Comparison of ENCODE assay signal across 8 mouse cellular contexts in the genomic region with DNA sequence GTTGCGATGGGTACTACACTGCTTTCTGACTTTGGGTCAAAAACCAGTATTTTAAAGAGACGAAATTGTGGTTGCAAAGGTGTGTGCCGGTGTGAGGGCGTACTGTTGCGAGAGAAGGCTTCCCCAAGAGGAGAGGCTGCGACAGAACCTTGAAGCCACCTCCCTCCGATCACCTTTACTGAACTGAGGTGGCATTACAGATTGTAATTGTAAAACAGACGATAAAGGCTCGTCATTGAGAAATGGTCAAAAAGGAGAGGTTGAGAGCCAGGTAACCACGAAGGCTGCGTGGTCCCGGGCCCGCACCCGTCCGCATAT. TPM values are rescaled to one million over a fixed set of nuclear protein-coding genes. Genes with fewer than 3 reads are reported as not detected.
DNase-seq lines count a peak whose midpoint lies in the region; ATAC-seq and TF ChIP-seq lines count a peak whose summit lies in the region.

No protein-coding gene starts in this region.

- no peak for DNase-seq in gastrocnemius, adult 2 months
- no peak for DNase-seq in gastrocnemius, postnatal 4 days (ENCODE audit: low spot score in 2 of 2)
- peak; percentile 30 for DNase-seq in thymus, postnatal 0 days (ENCODE audit: low spot score)
- no peak for DNase-seq in thymus, postnatal 14 days
- no peak for DNase-seq in limb, embryonic 10.5 days (ENCODE audit: low spot score)
- DNase-seq in layer of hippocampus, postnatal 36 days: no peak
- no peak for DNase-seq in gastrocnemius, postnatal 25 days

- peak overlapping the region; percentile 83 for H3K4me2 ChIP-seq in neural tube, embryonic 15.5 days

- peak overlapping the region; percentile 90 for H3K9ac ChIP-seq in neural tube, embryonic 15.5 days (replicated peaks)

- no peaks in the 10 kb centered on the region for H3K27me3 ChIP-seq in limb, embryonic 10.5 days (ENCODE audit: low read depth, poor library complexity, severe bottlenecking)
- H3K27me3 ChIP-seq in neural tube, embryonic 15.5 days (replicated peaks): no peaks in the 10 kb centered on the region

- peaks cover 5% of the 10 kb centered on the region; the same call in 1 of the 2 replicates for H3K36me3 ChIP-seq in limb, embryonic 10.5 days
- no peaks in the 10 kb centered on the region for H3K36me3 ChIP-seq in neural tube, embryonic 15.5 days

- peak overlapping the region; percentile 97 for H3K27ac ChIP-seq in gastrocnemius, adult 2 months
- peak overlapping the region; percentile 86 for H3K27ac ChIP-seq in limb, embryonic 10.5 days
- peak overlapping the region; percentile 94 for H3K27ac ChIP-seq in neural tube, embryonic 15.5 days (replicated peaks)

- H3K9me3 ChIP-seq in limb, embryonic 10.5 days (replicated peaks): no peaks in the 10 kb centered on the region
- no peaks in the 10 kb centered on the region for H3K9me3 ChIP-seq in neural tube, embryonic 15.5 days (replicated peaks)

- peak; percentile 23; the same call in 1 of the 2 replicates for ATAC-seq in neural tube, embryonic 15.5 days (ENCODE audit: low FRiP score)

- TF ChIP-seq CTCF in gastrocnemius, adult 2 months (IDR thresholded peaks at IDR 0.05): no peak

- peak overlapping the region; percentile 84 for H3K4me3 ChIP-seq in gastrocnemius, adult 2 months
- H3K4me3 ChIP-seq in limb, embryonic 10.5 days: peak overlapping the region; percentile 77
- peak overlapping the region; percentile 87 for H3K4me3 ChIP-seq in neural tube, embryonic 15.5 days (replicated peaks)

- 2% methylated on average over 15 of the region's 15 CpGs for WGBS in limb, embryonic 10.5 days
- 3% methylated on average over 15 of the region's 15 CpGs for WGBS in neural tube, embryonic 15.5 days

- peaks cover 15% of the 10 kb centered on the region; the same call in 1 of the 2 replicates for H3K4me1 ChIP-seq in limb, embryonic 10.5 days
- peaks cover 23% of the 10 kb centered on the region for H3K4me1 ChIP-seq in neural tube, embryonic 15.5 days

- intact Hi-C loops in gastrocnemius, adult 2 months (cut with DNase I): loop anchor here (2.0 to 5.0 kb wide), 2 partner anchors 44 to 109 kb away; a partner anchor contains a TSS

RNA-seq across cellular contexts. Expression of a gene that starts 0.6 kb away (rescaled TPM):
- 10 to 100 TPM; 13.1 to 17.9 TPM for total RNA-seq in gastrocnemius, adult 2 months (2021)
- total RNA-seq in gastrocnemius, postnatal 4 days (2021): 10 to 100 TPM; 24.7 to 25.6 TPM
- 16.0 TPM in 2 replicates for polyA plus RNA-seq in thymus, postnatal 0 days (2015; fragmentation: Nextera tagmentation; extraction: Ambion mirVana)
- 17.6 and 18.9 TPM in 2 replicates for polyA plus RNA-seq in limb, embryonic 10.5 days (2016; fragmentation: Nextera tagmentation; extraction: Ambion mirVana)
- 35.9 and 37.2 TPM in 2 replicates for polyA plus RNA-seq in neural tube, embryonic 15.5 days (2015; fragmentation: Nextera tagmentation; extraction: Ambion mirVana)
- 10 to 100 TPM; 49.9 to 52.9 TPM for total RNA-seq in layer of hippocampus, postnatal 36 days (2021)
- total RNA-seq in gastrocnemius, postnatal 25 days (2021): 10 to 100 TPM; 12.1 to 12.4 TPM

RNA-seq across cellular contexts. Expression of a gene that starts 18.2 kb away (rescaled TPM):
- not detected for total RNA-seq in gastrocnemius, adult 2 months (2021)
- 1 to 10 TPM; 1.2 to 1.7 TPM for total RNA-seq in gastrocnemius, postnatal 4 days (2021)
- polyA plus RNA-seq in thymus, postnatal 0 days (2015; fragmentation: Nextera tagmentation; extraction: Ambion mirVana): 0.45 TPM in 1 of 2 replicates, not detected in the other
- polyA plus RNA-seq in limb, embryonic 10.5 days (2016; fragmentation: Nextera tagmentation; extraction: Ambion mirVana): 0.79 TPM in 1 of 2 replicates, not detected in the other
- polyA plus RNA-seq in neural tube, embryonic 15.5 days (2015; fragmentation: Nextera tagmentation; extraction: Ambion mirVana): 0.59 and 0.60 TPM in 2 replicates
- not detected for total RNA-seq in layer of hippocampus, postnatal 36 days (2021)
- under 1 TPM in 1 of 2 experiments, not detected in 1; 0.51 TPM for total RNA-seq in gastrocnemius, postnatal 25 days (2021)

RNA-seq across cellular contexts. Expression of a gene that starts 44.2 kb away (rescaled TPM):
- 10 to 100 TPM; 59.4 to 65.0 TPM for total RNA-seq in gastrocnemius, adult 2 months (2021)
- 100 to 1,000 TPM in 1 of 2 experiments, 10 to 100 TPM in 1; 91.0 to 105 TPM for total RNA-seq in gastrocnemius, postnatal 4 days (2021)
- polyA plus RNA-seq in thymus, postnatal 0 days (2015; fragmentation: Nextera tagmentation; extraction: Ambion mirVana): 114 and 132 TPM in 2 replicates
- polyA plus RNA-seq in limb, embryonic 10.5 days (2016; fragmentation: Nextera tagmentation; extraction: Ambion mirVana): 125 and 132 TPM in 2 replicates
- polyA plus RNA-seq in neural tube, embryonic 15.5 days (2015; fragmentation: Nextera tagmentation; extraction: Ambion mirVana): 66.7 and 73.3 TPM in 2 replicates
- total RNA-seq in layer of hippocampus, postnatal 36 days (2021): 10 to 100 TPM; 69.5 to 70.8 TPM
- 10 to 100 TPM; 38.0 to 45.0 TPM for total RNA-seq in gastrocnemius, postnatal 25 days (2021)
